Mouse (Mus musculus): ENCODE data around the gene Mark4. TPM values are rescaled to one million over a fixed set of nuclear protein-coding genes. Genes with fewer than 3 reads are reported as not detected.
A peak's percentile ranks its signal among the peaks of the same experiment; 100 is the strongest.

Mark4 gene
- total RNA-seq, 1 experiment = 9.9 TPM

DNA sequence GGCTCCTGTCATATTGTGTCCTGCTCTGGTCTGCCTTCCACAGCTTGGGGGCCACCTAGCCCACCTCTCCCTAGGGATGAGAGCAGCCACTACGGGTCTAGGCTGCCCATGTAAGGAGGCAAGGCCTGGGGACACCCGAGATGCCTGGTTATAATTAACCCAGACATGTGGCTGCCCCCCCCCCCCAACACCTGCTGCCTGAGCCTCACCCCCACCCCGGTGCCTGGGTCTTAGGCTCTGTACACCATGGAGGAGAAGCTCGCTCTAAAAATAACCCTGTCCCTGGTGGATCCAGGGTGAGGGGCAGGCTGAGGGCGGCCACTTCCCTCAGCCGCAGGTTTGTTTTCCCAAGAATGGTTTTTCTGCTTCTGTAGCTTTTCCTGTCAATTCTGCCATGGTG, 48.9 kb downstream of the Mark4 start:
- H3K27ac ChIP-seq (ENCODE audit: insufficient read depth, low read depth, low read length, poor library complexity, severe bottlenecking) = no peak overlapping the region
- no peaks in the 10 kb centered on the region for H3K9me3 ChIP-seq (ENCODE audit: control insufficient read depth, insufficient read depth, low read depth, low read length)
- in situ Hi-C loops (cut with MboI; ENCODE audit: low sequenced_read_pairs in 2 of 2, unreplicated experiment in 2 of 2) = loop anchor here in 1 of 2 experiments (10.0 kb wide), 1 partner anchor 65 kb away; no protein-coding TSS in a partner anchor
- TF ChIP-seq MAFK (IDR thresholded peaks at IDR 0.05; ENCODE audit: insufficient read depth, low read depth, low read length) (no peak), CHD2 (IDR thresholded peaks at IDR 0.05; ENCODE audit: low read depth, low read length) (no peak), ZNF384 (IDR thresholded peaks at IDR 0.05; ENCODE audit: low read depth, low read length) (no peak), ZC3H11A (IDR thresholded peaks at IDR 0.05; ENCODE audit: borderline replicate concordance, low read depth, low read length) (no peak), HCFC1 (IDR thresholded peaks at IDR 0.05; ENCODE audit: borderline replicate concordance, insufficient read depth, low read length) (no peak)
- H3K9ac ChIP-seq (ENCODE audit: insufficient read depth, low read depth, low read length, poor library complexity, severe bottlenecking) = no peak overlapping the region
- no peak for DNase-seq (ENCODE audit: low read depth, low spot score)
- no peak overlapping the region for H3K4me3 ChIP-seq (ENCODE audit: insufficient read depth in 1 of 2, low read depth in 1 of 2, low read length in 2 of 2, poor library complexity in 1 of 2, severe bottlenecking in 1 of 2)
- no peaks in the 10 kb centered on the region for H3K36me3 ChIP-seq (ENCODE audit: control insufficient read depth, insufficient read depth, low read length, poor library complexity, severe bottlenecking)
- peaks cover 0 to 15% of the 10 kb centered on the region in 2 experiments; a peak in 2 of 4 replicates for H3K4me1 ChIP-seq (ENCODE audit: control insufficient read depth in 2 of 2, insufficient read depth in 2 of 2, low read length in 2 of 2, poor library complexity in 1 of 2)

DNA sequence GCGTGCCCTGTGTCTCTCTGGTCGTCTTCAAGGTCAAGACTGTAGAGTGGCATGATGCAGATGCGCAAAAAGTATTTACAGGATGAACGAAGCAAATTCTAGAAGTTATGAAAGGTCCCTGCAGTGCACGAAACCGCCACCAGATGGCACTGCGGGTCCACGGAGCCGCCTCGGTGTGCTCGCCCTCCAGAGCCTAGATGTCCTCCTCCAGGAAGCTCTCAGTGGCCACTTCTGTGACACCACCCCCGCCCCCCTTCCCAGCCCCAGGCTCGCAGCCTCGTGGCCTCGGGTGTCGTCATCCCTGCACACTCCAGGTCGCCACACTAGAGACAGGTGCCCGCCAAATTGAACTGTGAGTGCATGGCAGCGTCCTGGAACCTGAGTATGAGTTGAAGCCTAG, 53.2 kb downstream of the Mark4 start:
- Histone ChIP-seq H3K9me3 (ENCODE audit: control insufficient read depth, insufficient read depth, low read depth, low read length) (no peaks in the 10 kb centered on the region), H3K4me1 (ENCODE audit: control insufficient read depth in 2 of 2, insufficient read depth in 2 of 2, low read length in 2 of 2, poor library complexity in 1 of 2) (peaks cover 4 to 12% of the 10 kb centered on the region in 2 experiments; a peak in 3 of 4 replicates), H3K36me3 (ENCODE audit: control insufficient read depth, insufficient read depth, low read length, poor library complexity, severe bottlenecking) (no peaks in the 10 kb centered on the region), H3K9ac (ENCODE audit: insufficient read depth, low read depth, low read length, poor library complexity, severe bottlenecking) (no peak overlapping the region), H3K27ac (ENCODE audit: insufficient read depth, low read depth, low read length, poor library complexity, severe bottlenecking) (no peak overlapping the region), H3K4me3 (ENCODE audit: insufficient read depth in 1 of 2, low read depth in 1 of 2, low read length in 2 of 2, poor library complexity in 1 of 2, severe bottlenecking in 1 of 2) (no peak overlapping the region)
- peak; percentile 61 for DNase-seq (ENCODE audit: low read depth, low spot score)
- in situ Hi-C loops (cut with MboI; ENCODE audit: low sequenced_read_pairs in 2 of 2, unreplicated experiment in 2 of 2) = no loop called here
- TF ChIP-seq ZC3H11A (IDR thresholded peaks at IDR 0.05; ENCODE audit: borderline replicate concordance, low read depth, low read length) (peak; percentile 89; the same call in 1 of the 2 replicates), HCFC1 (IDR thresholded peaks at IDR 0.05; ENCODE audit: borderline replicate concordance, insufficient read depth, low read length) (no peak)

DNA sequence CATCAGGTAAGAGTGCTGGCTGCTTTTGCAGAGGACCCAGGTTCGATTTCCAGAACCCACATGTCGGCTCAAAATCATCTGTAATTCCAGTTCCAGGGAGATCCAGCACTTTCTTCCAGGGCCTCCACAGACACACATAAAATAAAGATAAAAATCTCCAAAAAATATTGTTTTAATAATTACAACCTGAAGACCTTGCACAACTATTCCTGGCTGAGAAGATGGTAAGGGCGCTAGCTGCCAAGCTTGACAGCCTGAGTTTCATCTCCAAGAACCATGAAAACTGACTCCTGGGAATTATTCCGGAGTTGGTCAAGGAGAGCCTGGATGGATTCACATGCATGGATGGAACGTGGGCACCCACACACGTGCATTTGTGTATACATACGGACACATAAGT, 54.1 kb downstream of the Mark4 start, which contains the start of gene Ckm:
TSS of gene Ckm (plus strand) at position 301 of the 400 bp plus-strand sequence.
- Histone ChIP-seq H3K4me3 (ENCODE audit: insufficient read depth in 1 of 2, low read depth in 1 of 2, low read length in 2 of 2, poor library complexity in 1 of 2, severe bottlenecking in 1 of 2) (peak within 1 kb of the TSS; percentile 66 to 91), H3K9ac (ENCODE audit: insufficient read depth, low read depth, low read length, poor library complexity, severe bottlenecking) (peak within 1 kb of the TSS; percentile 54), H3K27ac (ENCODE audit: insufficient read depth, low read depth, low read length, poor library complexity, severe bottlenecking) (no peak within 1 kb of the TSS), H3K36me3 (ENCODE audit: control insufficient read depth, insufficient read depth, low read length, poor library complexity, severe bottlenecking) (no peaks in the 10 kb centered on the region), H3K9me3 (ENCODE audit: control insufficient read depth, insufficient read depth, low read depth, low read length) (no peaks in the 10 kb centered on the region), H3K4me1 (ENCODE audit: control insufficient read depth in 2 of 2, insufficient read depth in 2 of 2, low read length in 2 of 2, poor library complexity in 1 of 2) (peaks cover 4 to 10% of the 10 kb centered on the region in 2 experiments; a peak in 3 of 4 replicates)
- DNase-seq (ENCODE audit: low read depth, low spot score) = no peak
- TF ChIP-seq ZNF384 (IDR thresholded peaks at IDR 0.05; ENCODE audit: low read depth, low read length) (no peak), HCFC1 (IDR thresholded peaks at IDR 0.05; ENCODE audit: borderline replicate concordance, insufficient read depth, low read length) (no peak)
- in situ Hi-C loops (cut with MboI; ENCODE audit: low sequenced_read_pairs in 2 of 2, unreplicated experiment in 2 of 2) = no loop called here

DNA sequence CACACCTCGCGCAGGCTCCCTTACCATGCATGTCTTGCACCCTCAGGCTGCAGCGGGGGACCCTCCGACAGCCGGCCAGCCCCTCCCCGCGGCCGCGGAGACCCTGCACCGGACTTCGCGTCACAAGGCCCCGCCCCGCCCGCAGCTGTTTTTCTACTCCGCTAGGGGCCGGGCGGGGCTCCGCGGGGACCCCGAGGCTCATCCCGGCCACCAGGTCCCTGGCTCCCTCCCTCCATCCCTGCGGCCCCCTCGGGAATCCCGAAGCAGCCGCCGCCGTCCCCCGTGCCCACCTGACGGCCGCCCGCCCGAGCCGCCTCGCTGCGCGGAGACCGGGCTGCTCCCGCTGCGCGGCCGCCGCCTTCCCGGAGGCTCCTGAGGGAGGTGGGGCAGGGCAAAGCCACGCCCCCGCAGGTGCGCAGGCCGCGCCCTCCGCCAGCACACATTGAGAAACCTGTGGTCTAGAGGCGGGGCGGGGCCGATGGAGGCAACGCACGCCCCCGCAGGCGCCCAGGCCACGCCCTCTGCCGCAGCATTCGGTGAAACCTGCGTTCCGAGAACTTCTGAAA, 54.8 kb downstream of the Mark4 start, which contains the start of gene Klc3:
TSS of gene Klc3 (minus strand) at position 374 of the 566 bp plus-strand sequence.
- H3K36me3 ChIP-seq (ENCODE audit: control insufficient read depth, insufficient read depth, low read length, poor library complexity, severe bottlenecking) = no peaks in the 10 kb centered on the region
- no peaks in the 10 kb centered on the region for H3K9me3 ChIP-seq (ENCODE audit: control insufficient read depth, insufficient read depth, low read depth, low read length)
- peak within 1 kb of the TSS; percentile 66 to 91 for H3K4me3 ChIP-seq (ENCODE audit: insufficient read depth in 1 of 2, low read depth in 1 of 2, low read length in 2 of 2, poor library complexity in 1 of 2, severe bottlenecking in 1 of 2)
- 0 out of 2 replicates have a peak, but pooled peaks have one; percentile 26 for TF ChIP-seq HCFC1 (IDR thresholded peaks at IDR 0.05; ENCODE audit: borderline replicate concordance, insufficient read depth, low read length)
- TF ChIP-seq ZC3H11A (IDR thresholded peaks at IDR 0.05; ENCODE audit: borderline replicate concordance, low read depth, low read length) = no peak
- H3K9ac ChIP-seq (ENCODE audit: insufficient read depth, low read depth, low read length, poor library complexity, severe bottlenecking) = peak within 1 kb of the TSS; percentile 54
- no peak within 1 kb of the TSS for H3K27ac ChIP-seq (ENCODE audit: insufficient read depth, low read depth, low read length, poor library complexity, severe bottlenecking)
- in situ Hi-C loops (cut with MboI; ENCODE audit: low sequenced_read_pairs in 2 of 2, unreplicated experiment in 2 of 2) = no loop called here
- H3K4me1 ChIP-seq (ENCODE audit: control insufficient read depth in 2 of 2, insufficient read depth in 2 of 2, low read length in 2 of 2, poor library complexity in 1 of 2) = peaks cover 4 to 12% of the 10 kb centered on the region in 2 experiments; a peak in 3 of 4 replicates
- peak; percentile 61 for DNase-seq (ENCODE audit: low read depth, low spot score)
